Mouse (Mus musculus): ENCODE results near the gene C7.
A peak's percentile ranks its signal among the peaks of the same experiment; 100 is the strongest.

DNA sequence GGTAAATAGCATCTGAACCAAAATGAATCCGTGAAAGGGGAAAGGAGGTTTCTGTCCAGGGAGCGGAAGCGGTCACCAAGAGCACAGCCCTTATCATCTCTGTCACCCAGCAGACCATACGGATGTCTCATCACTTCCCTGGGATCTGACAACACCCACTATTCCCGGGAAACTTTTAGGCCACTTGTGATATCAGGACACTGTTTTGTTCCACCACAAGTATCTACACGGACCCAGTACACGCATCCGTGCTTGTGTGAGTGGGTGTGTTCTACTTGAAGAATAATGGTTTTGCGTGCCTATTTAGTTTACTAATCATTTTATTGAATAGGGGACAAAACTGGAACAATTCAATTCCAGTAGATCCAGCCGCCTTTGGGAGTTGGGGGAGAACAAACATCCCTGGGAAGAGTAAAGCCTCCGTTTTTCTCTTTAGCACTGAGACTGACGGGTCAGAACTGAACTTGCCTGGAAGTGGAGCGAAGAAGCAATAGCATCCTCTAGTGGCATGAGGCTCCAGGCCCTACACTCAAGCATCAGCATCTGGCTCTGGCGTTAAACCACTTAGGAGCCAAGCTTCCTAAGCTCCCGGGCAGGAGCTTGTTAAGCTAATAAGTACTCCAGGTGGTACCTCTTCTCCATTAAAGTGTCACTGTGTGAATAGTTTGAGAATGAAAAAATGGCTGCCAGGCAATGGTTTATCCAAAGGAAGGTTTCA is 5.4 kb upstream of the C7 start:
- TF ChIP-seq CTCF (IDR thresholded peaks at IDR 0.05; ENCODE audit: low read depth) (peak; percentile 54), EP300 (IDR thresholded peaks at IDR 0.05; ENCODE audit: low read depth) (no peak)
